Mouse (Mus musculus) lung, postnatal 0 days (tissue): ENCODE data around the gene Smim5. TPM values are rescaled to one million over a fixed set of nuclear protein-coding genes. Genes with fewer than 3 reads are reported as not detected.
A peak's percentile ranks its signal among the peaks of the same experiment; 100 is the strongest.

Experiments
- ATAC-seq: fragments of 200-750 bp; cut with Nextera tagmentation; 2 replicates; pipeline ENCODE4 v1.8.0; 2017; ENCODE audit warnings: moderate library complexity
- DNase-seq: peaks from one replicate; pipeline ENCODE4 v3.0.0-alpha.2; 2016; ENCODE audit warnings: low spot score
- H3K27ac ChIP-seq: fragments of 300-500 bp; sonication (generic); 2 replicates; pipeline ENCODE4 v1.5.1; 2014; ENCODE audit warnings: antibody characterized with exemption, mild to moderate bottlenecking, low read length, mixed read lengths
- H3K27me3 ChIP-seq: fragments of 300-500 bp; sonication (generic); replicated peaks from 2 replicates; pipeline ENCODE4 v1.6.1; 2014; ENCODE audit warnings: low read length, mixed read lengths; ENCODE audit not compliant: insufficient read depth
- H3K36me3 ChIP-seq: fragments of 300-500 bp; sonication (generic); 2 replicates; pipeline ENCODE4 v1.6.1; 2014; ENCODE audit warnings: low read length, mixed read lengths; ENCODE audit not compliant: insufficient read depth
- H3K4me1 ChIP-seq: fragments of 300-500 bp; sonication (generic); 2 replicates; pipeline ENCODE4 v1.6.1; 2014; ENCODE audit warnings: antibody characterized with exemption, low read depth, low read length, mixed read lengths; ENCODE audit not compliant: insufficient read depth
- H3K4me2 ChIP-seq: fragments of 300-500 bp; sonication (generic); replicated peaks from 2 replicates; pipeline ENCODE4 v1.6.1; 2014; ENCODE audit warnings: low read depth, mild to moderate bottlenecking, low read length, moderate library complexity, mixed read lengths
- H3K4me3 ChIP-seq: fragments of 300-500 bp; sonication (generic); 2 replicates; pipeline ENCODE4 v1.5.1; 2014; ENCODE audit warnings: low read depth, low read length
- H3K9ac ChIP-seq: fragments of 300-500 bp; sonication (generic); replicated peaks from 2 replicates; pipeline ENCODE4 v1.6.1; 2014; ENCODE audit warnings: low read depth, mild to moderate bottlenecking
- H3K9me3 ChIP-seq: fragments of 300-500 bp; sonication (generic); 2 replicates; pipeline ENCODE4 v1.6.1; 2016; ENCODE audit warnings: low read length, mixed read lengths
- CTCF ChIP-seq: IDR thresholded peaks from 2 replicates; pipeline ENCODE4 v1.5.1; 2016; ENCODE audit warnings: antibody characterized with exemption, mild to moderate bottlenecking
- EP300 ChIP-seq: IDR thresholded peaks from 2 replicates; pipeline ENCODE4 v1.6.1; 2016; ENCODE audit warnings: antibody characterized with exemption, mild to moderate bottlenecking, control low read depth
- WGBS: fragments of 180-500 bp; shearing (Covaris S2); extraction: QIAGEN DNeasy Blood & Tissue Kit; methylation state at CpG from one replicate; pipeline ENCODE4 v1.1.7; 2014; 5-methylcytosine and 5-hydroxymethylcytosine counted together
- polyA plus RNA-seq: library from polyadenylated mRNA; unstranded; fragments of >200 nt; fragmentation: Nextera tagmentation; extraction: Ambion mirVana; gene quantifications from 2 replicates; pipeline ENCODE4 v1.2.1, GENCODE M21; 2015

The Smim5 gene
- polyA plus RNA-seq, 1 experiment from 2014 or later = 25.8 TPM

DNA sequence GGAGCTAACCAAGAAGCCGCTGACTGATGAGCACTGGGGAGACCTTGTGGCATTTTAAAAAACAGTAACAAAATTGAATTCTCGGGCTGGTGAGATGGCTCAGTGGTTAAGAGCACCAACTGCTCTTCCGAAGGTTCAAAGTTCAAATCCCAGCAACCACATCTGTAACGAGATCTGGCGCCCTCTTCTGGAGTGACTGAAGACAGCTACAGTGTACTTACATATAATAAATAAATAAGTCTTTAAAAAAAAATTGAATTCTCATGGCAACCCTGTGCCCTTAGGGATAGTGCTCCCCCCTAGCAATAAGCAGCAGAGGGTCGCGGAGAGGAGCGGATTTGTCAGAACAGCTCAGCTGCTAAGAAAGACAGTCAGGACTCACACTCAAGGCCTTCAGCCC, 35.9 kb upstream of the Smim5 start:
- H3K9ac ChIP-seq = no peak overlapping the region
- H3K27me3 ChIP-seq = peaks cover 11% of the 10 kb centered on the region; the same call in 1 of the 2 replicates
- H3K4me2 ChIP-seq = no peak overlapping the region
- H3K4me1 ChIP-seq = no peaks in the 10 kb centered on the region
- 78% methylated on average over 8 of the region's 8 CpGs for WGBS
- peak; percentile 27; the same call in 1 of the 2 replicates for TF ChIP-seq CTCF
- TF ChIP-seq EP300 = no peak
- DNase-seq (no peak), ATAC-seq (no peak)
- H3K4me3 ChIP-seq = no peak overlapping the region
- no peaks in the 10 kb centered on the region for H3K36me3 ChIP-seq
- no peak overlapping the region for H3K27ac ChIP-seq
- H3K9me3 ChIP-seq = no peaks in the 10 kb centered on the region

- Histone ChIP-seq H3K9ac (no peak overlapping the region), H3K27me3 (no peaks in the 10 kb centered on the region), H3K4me3 (no peak overlapping the region), H3K4me2 (no peak overlapping the region), H3K27ac (no peak overlapping the region), H3K4me1 (no peaks in the 10 kb centered on the region), H3K9me3 (no peaks in the 10 kb centered on the region), H3K36me3 (no peaks in the 10 kb centered on the region)
- WGBS = 41% methylated on average over 8 of the region's 8 CpGs
- ATAC-seq (peak; percentile 94), DNase-seq (peak; percentile 79)
- TF ChIP-seq EP300 (no peak; the same call in 1 of the 2 replicates), CTCF (no peak)
These were observed 30.4 kb upstream of the Smim5 start for GRCm38 (mm10) chr11:115869393-115869792.

DNA sequence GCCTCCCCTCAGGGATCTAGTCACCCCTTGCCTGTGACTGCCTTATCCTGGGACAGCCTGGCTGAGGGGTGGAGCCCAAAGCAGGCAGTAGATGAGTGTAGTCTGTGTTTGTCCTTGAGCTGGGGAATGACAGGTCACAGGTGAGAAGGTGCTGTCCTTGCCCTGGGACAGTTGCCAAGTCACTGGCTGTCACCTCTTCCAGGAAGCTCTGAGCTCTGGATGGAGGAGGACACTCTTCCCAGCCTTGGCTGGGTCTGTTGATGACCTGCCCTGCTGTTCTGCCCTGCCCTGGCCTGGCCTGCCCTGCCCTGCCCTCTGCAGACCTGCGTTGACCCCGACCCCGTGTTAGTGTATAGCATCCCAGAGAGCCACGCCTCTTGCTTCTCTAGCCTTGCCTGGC, 27.3 kb upstream of the Smim5 start:
- Histone ChIP-seq H3K36me3 (no peaks in the 10 kb centered on the region), H3K27me3 (no peaks in the 10 kb centered on the region), H3K4me3 (no peak overlapping the region), H3K9me3 (no peaks in the 10 kb centered on the region), H3K4me1 (no peaks in the 10 kb centered on the region), H3K4me2 (no peak overlapping the region), H3K9ac (no peak overlapping the region), H3K27ac (no peak overlapping the region)
- no peak for ATAC-seq
- DNase-seq = no peak
- TF ChIP-seq CTCF (no peak), EP300 (no peak)
- WGBS = 53% methylated on average over 4 of the region's 4 CpGs

GRCm38 (mm10) chr11:115875935-115876334, 23.8 kb upstream of the Smim5 start:
- TF ChIP-seq CTCF (no peak), EP300 (no peak)
- Histone ChIP-seq H3K27me3 (no peaks in the 10 kb centered on the region), H3K4me1 (no peaks in the 10 kb centered on the region), H3K27ac (no peak overlapping the region), H3K36me3 (no peaks in the 10 kb centered on the region), H3K4me2 (no peak overlapping the region), H3K4me3 (no peak overlapping the region), H3K9ac (no peak overlapping the region), H3K9me3 (no peaks in the 10 kb centered on the region)
- ATAC-seq (no peak), DNase-seq (no peak)
- WGBS = 77% methylated on average over 3 of the region's 3 CpGs

DNA sequence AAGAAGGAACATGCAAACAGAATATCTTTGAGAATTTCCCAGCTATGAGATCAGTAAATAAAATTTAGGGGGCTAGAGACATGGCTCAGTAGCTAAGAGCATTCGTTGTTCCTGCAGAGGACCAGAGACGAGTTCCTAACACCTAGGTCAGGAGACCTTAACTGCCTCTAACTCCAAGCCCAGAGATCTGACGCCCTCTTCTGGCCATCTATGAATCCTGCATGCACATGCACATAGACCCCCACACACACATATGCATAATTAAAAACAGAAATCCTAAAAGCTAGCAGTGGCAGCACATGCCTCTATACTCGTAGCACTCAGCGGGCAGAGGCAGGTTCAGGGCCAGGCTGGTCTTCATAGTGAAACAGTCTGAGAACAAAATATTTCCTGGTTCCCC, 23.3 kb upstream of the Smim5 start:
- ATAC-seq (no peak), DNase-seq (no peak)
- Histone ChIP-seq H3K4me2 (no peak overlapping the region), H3K27me3 (no peaks in the 10 kb centered on the region), H3K36me3 (no peaks in the 10 kb centered on the region), H3K27ac (no peak overlapping the region), H3K9me3 (no peaks in the 10 kb centered on the region), H3K4me1 (no peaks in the 10 kb centered on the region), H3K9ac (no peak overlapping the region), H3K4me3 (no peak overlapping the region)
- TF ChIP-seq EP300 (no peak), CTCF (peak; percentile 26)
- WGBS = 80% methylated on average over 5 of the region's 5 CpGs

DNA sequence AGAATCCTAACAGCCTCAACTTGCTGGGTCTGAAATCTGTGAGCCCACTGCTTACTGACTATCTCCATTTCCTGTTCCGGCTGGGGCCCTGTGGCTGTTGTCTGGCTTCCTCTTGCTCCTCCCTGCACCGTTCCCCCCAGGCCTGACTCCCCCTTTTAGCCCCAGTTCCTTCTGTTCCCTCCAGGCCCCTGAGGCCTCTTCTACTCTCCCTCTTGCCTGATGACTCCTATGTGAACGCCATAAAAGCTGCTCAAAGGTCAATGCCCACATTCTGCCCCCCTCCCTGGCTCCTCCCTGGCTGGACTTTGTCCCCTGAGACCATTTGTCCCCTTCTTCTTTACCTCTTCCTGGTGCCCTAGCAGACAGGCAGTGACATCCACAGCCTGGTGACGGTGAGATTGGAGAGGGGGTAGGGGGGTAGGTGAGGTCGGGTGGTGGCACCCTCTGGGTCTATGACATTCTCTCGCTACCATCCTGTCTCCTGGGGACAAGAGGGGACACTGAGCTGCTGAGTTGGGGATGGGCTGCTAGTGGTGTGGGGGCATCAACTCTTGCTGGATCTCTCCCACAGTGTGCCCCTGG, 22.5 kb upstream of the Smim5 start:
- DNase-seq (no peak), ATAC-seq (no peak)
- no peak overlapping the region for H3K4me3 ChIP-seq
- no peaks in the 10 kb centered on the region for H3K9me3 ChIP-seq
- H3K36me3 ChIP-seq = no peaks in the 10 kb centered on the region
- H3K27me3 ChIP-seq = no peaks in the 10 kb centered on the region
- no peak overlapping the region for H3K27ac ChIP-seq
- H3K4me2 ChIP-seq = no peak overlapping the region
- no peak overlapping the region for H3K9ac ChIP-seq
- TF ChIP-seq EP300 (no peak), CTCF (no peak)
- 53% methylated on average over 6 of the region's 6 CpGs for WGBS
- H3K4me1 ChIP-seq = no peaks in the 10 kb centered on the region

GRCm38 (mm10) chr11:115878071-115878470, 21.7 kb upstream of the Smim5 start:
- Histone ChIP-seq H3K9me3 (no peaks in the 10 kb centered on the region), H3K4me1 (no peaks in the 10 kb centered on the region), H3K36me3 (no peaks in the 10 kb centered on the region), H3K4me2 (no peak overlapping the region), H3K4me3 (no peak overlapping the region), H3K27ac (no peak overlapping the region), H3K9ac (no peak overlapping the region), H3K27me3 (no peaks in the 10 kb centered on the region)
- ATAC-seq = no peak
- WGBS = 73% methylated on average over 8 of the region's 8 CpGs
- TF ChIP-seq EP300 = no peak
- TF ChIP-seq CTCF = no peak
- DNase-seq = no peak
